Mouse (Mus musculus): ENCODE data around the gene Mettl13.

The Mettl13 gene

GRCm38 (mm10) chr1:162552956-162553355 lies 4.6 kb upstream of the Mettl13 start:
- no peak for DNase-seq (ENCODE audit: low read depth, low spot score)
- Histone ChIP-seq H3K36me3 (ENCODE audit: control insufficient read depth, insufficient read depth, low read length, poor library complexity, severe bottlenecking) (no peaks in the 10 kb centered on the region), H3K27me3 (ENCODE audit: control insufficient read depth, insufficient read depth, low read length, poor library complexity, severe bottlenecking) (no peaks in the 10 kb centered on the region)

GRCm38 (mm10) chr1:162549615-162550283 lies 1.4 kb upstream of the Mettl13 start:
- Histone ChIP-seq H3K36me3 (ENCODE audit: control insufficient read depth, insufficient read depth, low read length, poor library complexity, severe bottlenecking) (peaks cover 4% of the 10 kb centered on the region; the same call in 1 of the 2 replicates), H3K27me3 (ENCODE audit: control insufficient read depth, insufficient read depth, low read length, poor library complexity, severe bottlenecking) (no peaks in the 10 kb centered on the region)
- peak; percentile 70 for DNase-seq (ENCODE audit: low read depth, low spot score)

- Histone ChIP-seq H3K27me3 (ENCODE audit: control insufficient read depth, insufficient read depth, low read length, poor library complexity, severe bottlenecking) (no peaks in the 10 kb centered on the region), H3K36me3 (ENCODE audit: control insufficient read depth, insufficient read depth, low read length, poor library complexity, severe bottlenecking) (peaks cover 4% of the 10 kb centered on the region; the same call in 1 of the 2 replicates)
- DNase-seq (ENCODE audit: low read depth, low spot score) = no peak
These were observed 714 bp upstream of the Mettl13 start for GRCm38 (mm10) chr1:162548917-162549613.

DNA sequence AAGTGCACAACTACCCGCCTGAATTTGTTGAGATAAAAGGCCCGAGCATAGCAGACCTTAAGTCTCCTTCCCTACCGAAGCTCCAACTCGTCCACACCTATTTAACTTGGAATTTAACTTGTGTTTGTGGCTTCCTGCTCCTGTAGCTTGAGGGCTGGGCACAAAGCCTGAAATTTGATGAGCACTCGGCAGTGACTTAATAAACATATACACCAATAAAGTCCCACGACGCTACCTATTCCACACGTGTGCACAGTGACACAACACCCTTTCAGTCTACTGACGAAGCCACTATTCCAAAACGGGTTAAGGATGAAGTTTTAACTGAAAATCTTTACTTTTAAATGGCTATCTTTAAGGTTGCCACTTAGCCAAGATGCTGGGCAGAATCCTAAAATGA lies 744 bp downstream of the Mettl13 start:
- no peak for DNase-seq (ENCODE audit: low read depth, low spot score)
- peaks cover 7% of the 10 kb centered on the region; the same call in 1 of the 2 replicates for H3K36me3 ChIP-seq (ENCODE audit: control insufficient read depth, insufficient read depth, low read length, poor library complexity, severe bottlenecking)
- H3K27me3 ChIP-seq (ENCODE audit: control insufficient read depth, insufficient read depth, low read length, poor library complexity, severe bottlenecking) = no peaks in the 10 kb centered on the region

GRCm38 (mm10) chr1:162543231-162543630 lies 5.1 kb downstream of the Mettl13 start:
- Histone ChIP-seq H3K27me3 (ENCODE audit: control insufficient read depth, insufficient read depth, low read length, poor library complexity, severe bottlenecking) (no peaks in the 10 kb centered on the region), H3K36me3 (ENCODE audit: control insufficient read depth, insufficient read depth, low read length, poor library complexity, severe bottlenecking) (peaks cover 15% of the 10 kb centered on the region; the same call in 1 of the 2 replicates)
- no peak for DNase-seq (ENCODE audit: low read depth, low spot score)

GRCm38 (mm10) chr1:162533766-162534560 lies 14.4 kb downstream of the Mettl13 start:
- peaks cover 8% of the 10 kb centered on the region for H3K36me3 ChIP-seq (ENCODE audit: control insufficient read depth, insufficient read depth, low read length, poor library complexity, severe bottlenecking)
- no peaks in the 10 kb centered on the region for H3K27me3 ChIP-seq (ENCODE audit: control insufficient read depth, insufficient read depth, low read length, poor library complexity, severe bottlenecking)
- DNase-seq (ENCODE audit: low read depth, low spot score) = no peak

GRCm38 (mm10) chr1:162532330-162532729 lies 16.0 kb downstream of the Mettl13 start:
- Histone ChIP-seq H3K36me3 (ENCODE audit: control insufficient read depth, insufficient read depth, low read length, poor library complexity, severe bottlenecking) (peaks cover 8% of the 10 kb centered on the region), H3K27me3 (ENCODE audit: control insufficient read depth, insufficient read depth, low read length, poor library complexity, severe bottlenecking) (no peaks in the 10 kb centered on the region)
- no peak for DNase-seq (ENCODE audit: low read depth, low spot score)

- H3K27me3 ChIP-seq (ENCODE audit: control insufficient read depth, insufficient read depth, low read length, poor library complexity, severe bottlenecking) = no peaks in the 10 kb centered on the region
- peaks cover 8% of the 10 kb centered on the region for H3K36me3 ChIP-seq (ENCODE audit: control insufficient read depth, insufficient read depth, low read length, poor library complexity, severe bottlenecking)
- no peak for DNase-seq (ENCODE audit: low read depth, low spot score)
These were observed 16.8 kb downstream of the Mettl13 start for GRCm38 (mm10) chr1:162531584-162531983.

DNA sequence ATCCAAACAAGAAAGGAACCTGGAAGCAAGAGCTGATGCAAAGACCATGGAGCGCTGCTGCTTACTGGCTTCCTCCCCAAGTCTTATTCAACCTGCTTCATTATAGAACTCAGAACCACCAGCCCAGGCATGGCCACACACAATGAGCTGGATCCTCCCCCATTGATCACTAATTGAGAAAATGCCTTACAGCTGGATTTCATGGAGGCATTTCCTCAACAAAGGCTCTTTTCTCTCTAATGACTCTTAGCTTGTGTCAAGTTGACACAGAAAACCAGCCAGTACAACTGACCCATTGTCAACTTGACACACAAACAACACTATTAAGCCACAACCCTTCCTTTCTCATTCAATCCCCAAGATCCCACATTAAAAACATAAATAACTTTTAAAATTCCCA lies 17.7 kb downstream of the Mettl13 start:
- no peak for DNase-seq (ENCODE audit: low read depth, low spot score)
- H3K27me3 ChIP-seq (ENCODE audit: control insufficient read depth, insufficient read depth, low read length, poor library complexity, severe bottlenecking) = no peaks in the 10 kb centered on the region
- peaks cover 2% of the 10 kb centered on the region for H3K36me3 ChIP-seq (ENCODE audit: control insufficient read depth, insufficient read depth, low read length, poor library complexity, severe bottlenecking)

DNA sequence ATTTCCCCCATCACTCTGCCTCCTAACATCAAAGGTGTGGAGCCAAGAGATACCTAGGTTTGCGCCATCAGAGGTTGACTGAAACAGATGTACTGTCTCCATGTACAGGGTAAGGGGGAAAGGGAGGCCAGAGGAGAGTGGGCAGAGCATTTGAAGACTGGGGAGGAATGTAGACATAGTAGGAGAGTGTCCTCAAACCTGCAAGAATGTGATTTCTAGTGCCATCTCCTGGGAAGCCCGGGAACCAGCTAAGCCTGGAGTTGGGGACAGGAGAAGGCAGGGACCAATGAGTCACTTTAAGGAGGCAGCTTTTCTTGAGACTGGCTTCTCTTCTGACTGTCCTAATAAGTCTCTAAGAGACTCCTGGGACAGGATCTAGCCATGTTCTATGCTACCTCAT lies 18.7 kb downstream of the Mettl13 start:
- no peaks in the 10 kb centered on the region for H3K27me3 ChIP-seq (ENCODE audit: control insufficient read depth, insufficient read depth, low read length, poor library complexity, severe bottlenecking)
- H3K36me3 ChIP-seq (ENCODE audit: control insufficient read depth, insufficient read depth, low read length, poor library complexity, severe bottlenecking) = no peaks in the 10 kb centered on the region
- no peak for DNase-seq (ENCODE audit: low read depth, low spot score)

DNA sequence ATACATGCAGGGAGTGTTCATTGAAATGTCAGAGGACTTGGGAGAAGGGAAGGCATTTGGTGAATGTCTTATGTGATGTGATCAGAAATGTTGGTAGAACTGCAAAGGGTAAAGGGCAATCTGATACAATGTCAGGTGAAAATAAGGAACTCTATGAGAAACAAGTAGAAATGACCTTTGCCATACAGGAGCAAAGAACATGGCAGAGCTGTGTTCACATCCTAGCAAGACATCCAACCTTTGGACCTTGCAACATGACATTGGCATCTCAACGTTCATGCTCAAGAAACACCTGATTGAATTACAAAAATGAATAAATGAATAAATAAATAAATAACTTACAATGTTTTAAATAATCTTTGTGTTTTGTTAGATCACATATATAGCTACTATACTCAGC lies 33.2 kb downstream of the Mettl13 start:
- Histone ChIP-seq H3K36me3 (ENCODE audit: control insufficient read depth, insufficient read depth, low read length, poor library complexity, severe bottlenecking) (no peaks in the 10 kb centered on the region), H3K27me3 (ENCODE audit: control insufficient read depth, insufficient read depth, low read length, poor library complexity, severe bottlenecking) (no peaks in the 10 kb centered on the region)
- DNase-seq (ENCODE audit: low read depth, low spot score) = no peak

DNA sequence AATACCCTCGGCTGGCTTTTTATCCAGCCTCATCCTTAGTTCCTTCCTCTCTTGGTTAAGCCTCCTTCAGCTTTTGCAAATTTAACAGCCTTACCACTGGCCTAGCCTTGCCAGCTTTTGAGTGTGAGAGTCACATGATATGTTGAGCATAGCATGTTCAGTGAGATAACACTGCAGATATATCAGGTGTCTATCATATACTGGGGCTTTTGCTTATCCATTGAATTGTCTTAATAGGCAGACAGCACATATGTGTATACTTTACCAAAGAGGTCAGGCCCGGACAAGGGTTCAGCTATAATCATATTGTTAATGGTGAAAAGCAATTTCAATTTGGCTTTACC lies 38.4 kb downstream of the Mettl13 start:
- Histone ChIP-seq H3K27me3 (ENCODE audit: control insufficient read depth, insufficient read depth, low read length, poor library complexity, severe bottlenecking) (no peaks in the 10 kb centered on the region), H3K36me3 (ENCODE audit: control insufficient read depth, insufficient read depth, low read length, poor library complexity, severe bottlenecking) (no peaks in the 10 kb centered on the region)
- DNase-seq (ENCODE audit: low read depth, low spot score) = no peak

DNA sequence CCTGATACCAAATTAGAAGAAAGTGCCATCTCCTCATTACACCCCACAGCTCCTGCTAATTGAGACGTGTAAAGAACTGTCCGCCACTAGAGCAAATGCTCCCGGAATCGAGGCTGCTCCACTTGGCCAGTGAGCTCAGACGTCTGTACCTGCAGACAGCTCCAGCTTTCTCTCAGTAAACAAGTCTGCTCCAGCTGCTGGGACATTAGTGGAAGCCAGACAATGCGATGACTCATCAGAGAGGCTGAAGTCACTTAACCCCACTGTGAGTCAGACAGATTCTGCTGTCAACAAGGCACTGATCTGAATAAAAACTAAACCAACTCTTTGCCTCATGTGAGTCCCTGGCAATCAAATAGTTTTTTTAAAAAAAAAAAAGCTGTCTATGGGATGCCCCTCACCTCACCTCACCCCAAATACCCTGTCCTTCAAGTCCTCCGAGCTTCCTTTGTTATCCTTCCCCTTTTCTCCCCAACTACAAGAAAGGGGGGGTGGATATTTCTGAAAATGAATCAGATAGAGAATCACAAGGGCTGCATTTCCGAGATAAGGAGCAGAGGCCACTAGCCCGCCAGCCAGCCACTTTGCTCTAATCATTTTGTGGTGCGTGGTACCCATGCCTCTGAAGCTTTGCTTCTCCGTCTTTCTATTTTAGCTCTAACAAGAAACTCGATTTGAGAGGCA lies 38.9 kb downstream of the Mettl13 start:
- DNase-seq (ENCODE audit: low read depth, low spot score) = no peak
- H3K36me3 ChIP-seq (ENCODE audit: control insufficient read depth, insufficient read depth, low read length, poor library complexity, severe bottlenecking) = no peaks in the 10 kb centered on the region
- no peaks in the 10 kb centered on the region for H3K27me3 ChIP-seq (ENCODE audit: control insufficient read depth, insufficient read depth, low read length, poor library complexity, severe bottlenecking)

DNA sequence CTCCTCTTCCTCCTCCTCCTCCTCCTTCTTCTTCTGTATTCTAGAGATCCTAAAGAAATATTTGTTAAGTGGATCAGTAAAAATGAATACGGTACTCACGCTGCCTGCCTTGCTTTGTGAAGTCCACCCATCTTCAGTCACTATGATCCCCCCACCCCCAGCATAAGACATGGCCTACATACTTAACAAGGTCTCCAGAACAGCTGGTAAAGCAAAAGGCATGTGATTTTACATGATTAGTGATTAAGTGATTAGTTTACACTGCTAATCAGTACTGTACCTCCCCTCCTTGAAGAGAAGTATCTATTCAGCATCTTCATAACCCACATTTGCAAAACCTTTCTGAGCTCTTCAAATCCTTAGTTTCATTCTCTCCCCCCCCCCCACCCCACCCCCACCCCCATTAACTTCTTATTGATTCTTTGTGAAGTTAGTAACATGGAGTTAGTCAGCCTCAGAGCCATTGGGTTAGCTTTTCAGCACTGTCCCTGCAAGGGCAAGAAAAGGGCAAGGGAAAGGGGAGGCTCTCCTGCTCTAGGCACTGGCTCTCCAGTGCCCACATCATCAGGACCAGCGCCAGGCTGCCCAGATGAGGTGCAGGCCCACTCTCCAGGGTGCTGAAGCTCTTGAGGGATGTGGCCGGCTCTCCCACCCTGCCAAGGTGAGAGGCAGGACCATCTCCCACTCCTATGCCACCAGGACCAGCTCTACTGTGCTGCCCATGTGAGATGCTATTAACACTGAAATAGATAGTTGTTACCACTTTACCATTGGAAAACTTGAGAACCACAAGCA lies 39.9 kb downstream of the Mettl13 start:
- Histone ChIP-seq H3K27me3 (ENCODE audit: control insufficient read depth, insufficient read depth, low read length, poor library complexity, severe bottlenecking) (no peaks in the 10 kb centered on the region), H3K36me3 (ENCODE audit: control insufficient read depth, insufficient read depth, low read length, poor library complexity, severe bottlenecking) (no peaks in the 10 kb centered on the region)
- DNase-seq (ENCODE audit: low read depth, low spot score) = no peak
